In the genomic region with DNA sequence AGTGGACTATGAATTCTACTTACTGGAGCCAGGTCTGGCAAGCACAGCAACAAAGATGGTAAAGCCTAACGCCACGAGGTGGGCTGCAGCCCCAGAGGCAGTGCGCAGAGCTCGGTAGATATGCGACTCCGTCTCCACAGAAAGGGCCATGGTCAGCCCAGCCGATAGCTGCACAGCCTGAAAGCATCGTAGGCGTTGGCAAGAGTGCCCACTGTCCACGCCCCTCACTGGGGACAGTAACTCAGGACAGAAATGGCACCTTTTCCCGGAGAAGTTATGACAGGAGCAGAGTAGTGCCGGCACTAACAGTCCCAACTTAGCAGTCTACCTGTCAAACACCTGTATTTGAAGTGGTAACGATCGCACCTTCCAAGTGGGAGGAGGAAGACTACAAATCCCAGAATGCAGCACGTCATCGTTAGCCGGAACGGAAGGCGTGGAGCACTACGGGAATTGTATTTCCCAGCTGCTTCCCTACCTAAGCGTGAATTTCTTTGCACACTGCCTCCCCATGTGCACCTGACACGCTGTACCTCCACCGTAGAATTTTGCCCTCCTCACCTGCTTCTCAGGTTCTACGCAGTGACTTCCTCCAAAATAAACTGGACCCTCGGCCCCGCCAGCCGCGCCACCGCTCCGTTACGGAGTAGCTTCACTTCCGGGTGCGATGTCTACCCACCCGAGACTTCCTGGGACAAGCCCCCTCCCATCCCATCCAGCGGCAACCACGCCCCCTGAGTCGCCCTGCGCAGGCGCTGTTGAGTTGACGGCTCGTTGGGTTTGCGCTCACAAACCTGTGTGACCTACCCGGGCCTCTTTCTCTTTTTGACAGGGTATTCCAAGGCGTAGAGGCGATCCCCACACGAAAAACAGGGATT, we compare ENCODE assay signal across 1 mouse cellular context.
TF ChIP-seq lines count a peak whose summit lies in the region.

A gene (minus strand): TSS at position 720 of the 878 bp plus-strand sequence.
A gene (plus strand): TSS at position 753 of the 878 bp plus-strand sequence.

TF ChIP-seq in CH12.LX, 34 proteins besides CTCF, POLR2A, EP300 and RAD21:
- TF ChIP-seq HCFC1 (IDR thresholded peaks at IDR 0.05; ENCODE audit: low read depth, low read length) (peak; percentile 100), POLR2AphosphoS2 (IDR thresholded peaks at IDR 0.05; ENCODE audit: low read depth, low read length) (no peak), TBP (conservative IDR thresholded peaks at IDR 0.05; ENCODE audit: low read depth, low read length) (no peak; the same call in none of the 2 replicates), SMC3 (IDR thresholded peaks at IDR 0.05; ENCODE audit: low read depth, low read length) (no peak), IRF4 (IDR thresholded peaks at IDR 0.05; ENCODE audit: low read depth, low read length) (no peak; the same call in 1 of the 2 replicates), ETS1 (conservative IDR thresholded peaks at IDR 0.05; ENCODE audit: low read depth, low read length) (no peak), ZMIZ1 (IDR thresholded peaks at IDR 0.05; ENCODE audit: low read depth, low read length) (no peak; the same call in 1 of the 2 replicates), ELF1 (IDR thresholded peaks at IDR 0.05; ENCODE audit: low read depth, low read length) (peak; percentile 97), USF2 (conservative IDR thresholded peaks at IDR 0.05; ENCODE audit: low read depth, low read length) (no peak), KAT2A (IDR thresholded peaks at IDR 0.05; ENCODE audit: insufficient replicate concordance, low read length) (peak; percentile 100), JUND (conservative IDR thresholded peaks at IDR 0.05; ENCODE audit: low read depth, low read length) (no peak), MAX (IDR thresholded peaks at IDR 0.05; ENCODE audit: low read length) (no peak), RCOR1 (conservative IDR thresholded peaks at IDR 0.05; ENCODE audit: low read depth, low read length) (no peak), NELFE (IDR thresholded peaks at IDR 0.05; ENCODE audit: low read depth, low read length) (peak; percentile 59; the same call in 1 of the 2 replicates), ZC3H11A (IDR thresholded peaks at IDR 0.05; ENCODE audit: low read depth, low read length) (no peak), NRF1 (IDR thresholded peaks at IDR 0.05; ENCODE audit: low read depth, low read length) (peak; percentile 92), GABPA (IDR thresholded peaks at IDR 0.05; ENCODE audit: insufficient replicate concordance, low read depth, low read length) (peak; percentile 85; the same call in 1 of the 2 replicates), CHD2 (IDR thresholded peaks at IDR 0.05; ENCODE audit: low read length) (peak; percentile 86), E2F4 (IDR thresholded peaks at IDR 0.05; ENCODE audit: insufficient replicate concordance, low read depth, low read length) (no peak), CHD1 (IDR thresholded peaks at IDR 0.05; ENCODE audit: low read depth, low read length) (no peak), JUN (IDR thresholded peaks at IDR 0.05; ENCODE audit: insufficient read depth, low read depth, low read length) (no peak), ZKSCAN1 (IDR thresholded peaks at IDR 0.05; ENCODE audit: borderline replicate concordance, low read depth, low read length) (no peak), MXI1 (IDR thresholded peaks at IDR 0.05; ENCODE audit: low read depth, low read length) (peak; percentile 83), MEF2A (IDR thresholded peaks at IDR 0.05; ENCODE audit: borderline replicate concordance, low read depth, low read length) (0 out of 2 replicates have a peak, but pooled peaks have one; percentile 30), MYC (IDR thresholded peaks at IDR 0.05; ENCODE audit: low read depth, low read length) (0 out of 2 replicates have a peak, but pooled peaks have one; percentile 65), MAZ (IDR thresholded peaks at IDR 0.05; ENCODE audit: low read depth, low read length) (no peak), SIN3A (IDR thresholded peaks at IDR 0.05; ENCODE audit: low read length) (peak; percentile 91), PAX5 (IDR thresholded peaks at IDR 0.05; ENCODE audit: low read length) (no peak), UBTF (IDR thresholded peaks at IDR 0.05; ENCODE audit: low read depth, low read length) (no peak), TCF12 (IDR thresholded peaks at IDR 0.05; ENCODE audit: low read depth, low read length) (peak; percentile 59; the same call in 1 of the 2 replicates), BHLHE40 (IDR thresholded peaks at IDR 0.05; ENCODE audit: low read depth, low read length) (no peak), ZNF384 (IDR thresholded peaks at IDR 0.05; ENCODE audit: low read depth, low read length) (no peak), MAFK (IDR thresholded peaks at IDR 0.05; ENCODE audit: insufficient replicate concordance, low read length) (no peak), USF1 (IDR thresholded peaks at IDR 0.05; ENCODE audit: low read depth, low read length) (no peak)
